Mouse (Mus musculus): ENCODE measurements at regions not wholly inside any gene's neighbourhood (a gene's known extent, or its start where the extent isn't known, plus 50 kb on each side); places are given as distances from the start of the nearest gene placed in this dataset.

DNA sequence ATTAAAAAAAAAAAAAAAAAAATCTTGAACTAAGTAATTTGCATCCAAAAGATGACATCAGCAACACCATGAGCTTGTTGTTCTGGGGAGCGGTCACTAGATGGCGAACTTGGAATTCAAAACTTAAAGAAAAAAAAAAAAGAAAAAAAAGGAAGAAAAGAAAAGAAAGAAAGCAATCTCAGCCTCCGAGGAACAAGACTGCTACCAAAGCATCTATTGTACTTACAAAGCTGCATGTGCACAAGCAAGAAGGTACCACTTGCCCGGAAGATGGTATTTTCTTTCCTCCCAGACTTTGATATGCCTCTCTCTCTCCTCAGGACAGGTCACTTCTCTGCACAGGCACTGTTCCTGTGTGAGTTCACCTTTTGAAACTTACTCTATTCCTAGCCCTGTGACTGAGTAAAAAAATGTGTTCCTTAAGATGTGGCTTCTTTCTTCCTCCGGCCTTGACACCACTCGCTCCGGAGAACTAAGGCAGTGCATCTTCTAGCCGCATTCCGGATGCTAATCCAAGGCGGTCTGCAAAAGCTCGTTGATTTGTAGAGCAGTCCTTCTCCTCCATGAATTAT, 114.2 kb upstream of the Veph1 start:
- DNase-seq = peak; percentile 33

- no peak for DNase-seq
Observed at GRCm38 (mm10) chr3:66408791-66409190, 112.2 kb upstream of the Veph1 start.

- peak; percentile 40 for DNase-seq
Observed at GRCm38 (mm10) chr3:66405645-66406044, 109.0 kb upstream of the Veph1 start.

GRCm38 (mm10) chr3:66403707-66404106, 107.1 kb upstream of the Veph1 start:
- DNase-seq = no peak

DNA sequence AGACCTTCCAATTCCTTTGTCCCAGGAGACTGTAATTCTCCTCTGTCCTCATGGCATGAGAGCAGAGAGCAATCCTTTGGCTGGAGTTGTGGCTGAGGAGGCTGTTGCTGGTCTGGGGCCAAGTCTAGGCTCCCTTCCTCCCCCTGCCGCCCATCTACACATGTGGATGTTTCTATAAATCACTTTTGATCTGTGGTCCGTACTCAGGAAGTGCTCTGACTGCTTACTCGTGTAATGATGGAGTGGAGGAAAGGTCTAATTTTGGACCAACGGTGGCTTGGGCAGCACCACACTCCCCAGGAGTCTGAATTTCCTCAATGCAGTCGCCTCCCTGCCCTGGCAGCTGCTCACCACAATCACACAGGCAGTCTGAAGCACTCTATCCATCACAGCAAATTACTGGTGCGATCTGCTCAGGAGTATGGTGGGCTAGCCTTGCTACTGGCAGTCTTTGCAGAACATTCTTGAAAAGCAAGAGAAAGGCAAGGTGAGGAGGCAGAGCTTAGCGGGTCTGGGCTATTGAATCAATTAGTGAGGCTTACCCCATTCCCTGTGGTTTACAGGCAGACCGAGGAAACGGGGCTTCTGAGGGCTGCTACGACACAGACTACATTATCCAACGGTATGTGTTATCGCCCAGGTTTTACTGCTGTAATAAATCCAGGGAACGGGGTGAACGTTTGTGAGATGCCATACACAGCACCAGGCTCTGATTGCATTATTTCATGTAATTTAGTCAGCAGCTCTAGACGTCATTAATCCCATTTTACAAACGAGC, 104.3 kb upstream of the Veph1 start:
- DNase-seq = no peak

GRCm38 (mm10) chr3:66398214-66399150, 101.8 kb upstream of the Veph1 start:
- DNase-seq = peak; percentile 14

DNA sequence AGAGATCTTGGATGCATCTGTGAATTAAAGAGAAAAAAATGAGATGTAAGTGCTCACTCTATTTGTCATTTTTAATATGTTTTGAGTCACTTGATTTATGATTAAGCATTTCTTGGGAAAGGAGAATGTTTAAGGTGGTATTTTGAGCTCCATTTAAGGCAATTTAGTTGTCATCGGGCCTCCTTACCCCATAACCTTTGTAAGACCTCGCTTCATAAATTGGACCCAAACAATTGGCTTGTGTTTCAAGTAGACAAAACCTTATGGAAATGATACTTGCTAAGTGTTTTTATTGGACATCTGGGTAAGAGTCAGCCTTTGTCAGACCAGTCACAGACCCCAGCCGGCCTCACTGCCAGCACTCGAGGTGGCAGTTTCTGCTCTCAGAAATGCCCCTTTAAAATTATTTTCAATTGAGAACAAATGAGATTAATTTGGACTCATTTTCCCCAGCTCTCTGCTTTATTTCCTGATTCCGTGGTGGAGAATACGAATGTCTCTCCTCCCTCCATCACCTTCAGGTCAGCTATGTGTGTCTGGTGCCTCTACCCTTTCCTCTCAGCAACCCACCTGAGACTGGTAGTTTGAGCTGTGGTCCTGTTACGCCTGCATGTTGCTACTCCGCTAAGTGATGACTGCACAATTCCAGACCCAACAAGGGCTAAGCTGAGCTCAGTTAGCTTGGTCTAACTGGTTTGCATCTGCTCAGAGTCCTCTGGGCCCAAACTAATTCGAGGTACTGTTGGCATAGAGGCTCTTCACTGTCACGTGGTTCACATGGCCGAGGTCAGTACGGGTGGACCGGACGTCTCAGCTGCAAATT, 78.7 kb upstream of the Veph1 start:
- DNase-seq = no peak

- DNase-seq = no peak
Observed at GRCm38 (mm10) chr3:66374603-66375002, 78.0 kb upstream of the Veph1 start.

DNA sequence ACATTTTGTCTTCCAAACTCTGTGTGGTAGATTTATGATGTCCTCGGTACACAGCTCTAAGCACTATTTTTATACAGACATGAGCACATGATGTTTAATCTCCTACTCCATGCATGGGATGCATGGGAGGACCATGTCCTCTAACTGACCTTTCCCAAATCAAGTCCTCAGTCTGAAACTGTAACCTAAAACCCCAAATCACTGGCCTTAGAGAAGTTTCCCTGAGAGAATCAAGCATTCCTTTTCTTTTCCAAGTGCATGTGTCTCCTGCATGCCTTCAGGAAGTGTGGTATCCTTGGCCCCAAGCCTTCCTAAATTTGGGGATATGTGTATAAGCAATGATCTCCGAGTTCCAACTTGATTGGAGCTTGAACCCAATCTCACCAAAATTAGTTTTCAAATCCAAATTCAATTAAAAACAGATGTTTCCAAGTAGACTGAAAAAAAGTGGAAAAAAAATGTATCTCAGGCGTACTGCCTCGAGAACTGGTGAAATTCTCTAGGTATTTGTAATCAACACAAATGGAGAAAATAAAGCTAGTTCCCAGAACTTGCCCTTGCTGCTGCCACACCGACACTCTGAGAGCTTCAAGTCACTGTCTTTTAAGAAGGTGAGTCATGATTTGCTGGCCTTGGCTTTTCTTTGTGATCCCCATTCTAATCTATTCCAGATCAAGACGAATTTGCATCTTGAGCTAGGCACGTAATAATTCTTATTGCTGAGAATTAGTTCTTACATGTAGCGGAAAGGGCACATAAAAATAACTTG, 77.4 kb upstream of the Veph1 start:
- DNase-seq = no peak
